Mouse (Mus musculus) cortical plate, adult 2 months (tissue): ENCODE measurements around the gene Lamb2.

ENCODE experiments used
- CTCF ChIP-seq: fragments of 200-500 bp; IDR thresholded peaks from 2 replicates; pipeline ENCODE4 v1.5.1; 2011; ENCODE audit warnings: mild to moderate bottlenecking, control low read depth, low read length; ENCODE audit not compliant: insufficient read depth; ENCODE audit errors: extremely low read depth
- POLR2A ChIP-seq: fragments of 200-500 bp; IDR thresholded peaks from 2 replicates; pipeline ENCODE4 v1.6.1; 2011; ENCODE audit warnings: mild to moderate bottlenecking, low read length, control low read depth; ENCODE audit not compliant: insufficient read depth; ENCODE audit errors: extremely low read depth

DNA sequence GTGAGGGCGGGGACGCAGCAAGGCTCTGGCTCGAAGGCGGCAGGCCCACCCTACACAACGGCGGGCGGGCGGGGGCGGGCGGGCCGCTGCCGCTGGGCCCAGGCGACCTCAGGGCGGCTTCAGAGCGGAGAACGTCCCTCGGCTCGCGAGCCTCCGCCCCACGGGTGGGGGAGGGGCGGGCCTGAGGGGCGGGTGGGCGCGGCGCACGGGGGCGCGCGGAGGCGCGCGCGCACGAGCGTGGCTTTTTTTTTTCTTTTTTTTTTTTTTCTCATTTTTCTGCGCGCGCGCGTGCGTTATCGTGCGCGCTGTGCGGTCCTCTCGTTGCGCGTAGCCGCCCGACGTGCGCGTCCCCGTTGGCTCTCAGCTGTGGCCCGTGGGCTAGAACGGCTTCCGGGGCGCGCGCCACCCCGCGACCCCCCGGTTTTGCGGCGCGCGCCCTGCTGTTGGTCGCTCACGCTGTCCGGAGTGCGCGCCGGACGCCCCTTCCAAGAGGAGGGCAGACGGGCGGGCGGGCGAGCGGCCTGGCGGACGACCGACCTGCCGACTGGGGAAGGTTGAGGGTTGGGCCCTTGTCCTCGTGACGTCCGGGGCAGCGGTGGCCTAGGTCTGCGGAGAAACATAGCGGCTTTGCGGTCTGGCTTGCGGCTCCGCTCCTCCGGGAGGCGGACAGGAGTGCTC lies 37.9 kb downstream of the Lamb2 start:
- TF ChIP-seq CTCF (no peak), POLR2A (no peak)
